Mouse (Mus musculus): Measurements from ENCODE around the gene Nfkbia. TPM values are rescaled to one million over a fixed set of nuclear protein-coding genes. Genes with fewer than 3 reads are reported as not detected.
A peak's percentile ranks its signal among the peaks of the same experiment; 100 is the strongest.

Gene Nfkbia
- total RNA-seq, 2 experiments from 2014 or later, result 28.1 to 42.5 TPM

DNA sequence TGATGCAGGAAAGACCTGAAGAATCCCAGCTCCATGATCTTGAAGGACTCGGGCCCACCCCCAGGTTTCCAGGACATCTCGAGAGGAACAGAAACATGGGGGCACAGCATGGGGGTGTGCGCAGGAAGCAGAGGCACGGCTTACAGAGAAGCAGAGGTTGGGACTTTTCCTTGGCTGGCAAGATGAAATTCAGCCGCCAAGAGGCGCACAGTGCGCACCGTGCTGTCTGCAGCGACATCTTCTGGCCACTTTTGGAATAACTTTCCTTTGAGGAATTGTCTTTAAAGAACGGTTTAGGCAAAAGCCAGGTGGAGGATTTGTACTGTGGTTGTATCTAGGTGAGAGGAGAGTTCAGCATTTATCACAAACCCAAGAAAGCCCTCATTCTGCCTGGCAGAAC is 6.6 kb upstream of the Nfkbia start:
- peak; percentile 66 to 90 for DNase-seq (ENCODE audit: low spot score in 2 of 2)
- peak; percentile 95 for TF ChIP-seq CTCF (conservative IDR thresholded peaks at IDR 0.05)
- Histone ChIP-seq H3K4me3 (no peak overlapping the region), H3K27ac (no peak overlapping the region)

DNA sequence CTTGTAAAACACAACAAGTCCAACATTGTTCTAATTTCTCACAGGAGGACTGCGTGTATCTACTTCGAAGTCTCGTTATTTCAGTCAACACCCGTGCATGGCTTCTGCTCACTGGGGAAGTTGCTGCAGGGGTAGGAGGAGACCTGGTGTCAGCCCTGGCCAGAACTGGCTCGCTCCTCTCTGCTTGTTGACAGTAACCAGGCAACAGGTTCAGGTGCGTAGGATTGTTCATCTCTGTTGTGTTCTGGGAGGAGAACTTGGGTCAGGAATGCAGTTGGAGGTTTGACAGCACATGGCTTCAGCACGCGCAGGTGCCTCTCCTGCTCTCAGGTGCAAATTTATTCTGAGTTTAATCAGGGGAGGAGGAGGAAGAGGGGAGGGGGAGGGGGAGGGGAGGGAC is 5.3 kb upstream of the Nfkbia start:
- no peak overlapping the region for H3K27ac ChIP-seq
- TF ChIP-seq CTCF (conservative IDR thresholded peaks at IDR 0.05), result no peak
- H3K4me3 ChIP-seq, result no peak overlapping the region
- DNase-seq (ENCODE audit: low spot score in 2 of 2), result no peak

DNA sequence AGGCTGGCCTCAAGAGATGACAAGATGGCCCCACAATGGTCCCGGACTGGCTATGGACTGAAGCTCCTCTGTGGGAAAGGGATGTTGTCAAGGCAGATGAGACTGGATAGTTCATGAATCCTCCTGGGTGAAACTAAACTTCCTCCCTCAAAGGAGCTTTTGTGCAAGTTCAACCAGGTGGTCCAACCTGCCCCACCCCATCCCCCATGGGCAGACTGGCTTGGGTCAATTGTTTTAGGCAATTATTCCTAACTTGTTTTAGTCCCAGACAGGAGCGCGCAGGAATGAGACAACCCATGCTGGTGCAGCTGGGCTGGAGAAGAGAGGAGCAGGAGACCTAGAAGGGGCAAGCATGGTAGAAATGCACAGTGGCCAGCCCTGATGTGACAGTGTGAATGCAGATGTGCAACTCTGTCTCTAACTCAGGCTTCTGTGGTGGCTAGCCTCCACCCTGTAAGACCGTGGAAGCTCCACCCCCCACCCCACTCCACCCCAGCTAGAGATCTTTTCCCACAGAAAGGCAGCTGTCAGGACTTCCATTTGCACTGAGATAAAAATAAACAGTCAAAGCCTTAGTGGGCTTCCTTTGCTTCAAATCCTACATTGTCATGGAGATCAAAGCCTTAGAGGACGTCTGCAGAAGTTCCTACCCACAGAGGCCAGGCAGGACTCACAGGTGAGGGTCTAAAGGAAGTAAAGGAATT is 3.6 kb upstream of the Nfkbia start:
- H3K4me3 ChIP-seq, result no peak overlapping the region
- TF ChIP-seq CTCF (conservative IDR thresholded peaks at IDR 0.05), result no peak
- peak overlapping the region; percentile 52; the same call in 1 of the 2 replicates for H3K27ac ChIP-seq
- no peak for DNase-seq (ENCODE audit: low spot score in 2 of 2)

DNA sequence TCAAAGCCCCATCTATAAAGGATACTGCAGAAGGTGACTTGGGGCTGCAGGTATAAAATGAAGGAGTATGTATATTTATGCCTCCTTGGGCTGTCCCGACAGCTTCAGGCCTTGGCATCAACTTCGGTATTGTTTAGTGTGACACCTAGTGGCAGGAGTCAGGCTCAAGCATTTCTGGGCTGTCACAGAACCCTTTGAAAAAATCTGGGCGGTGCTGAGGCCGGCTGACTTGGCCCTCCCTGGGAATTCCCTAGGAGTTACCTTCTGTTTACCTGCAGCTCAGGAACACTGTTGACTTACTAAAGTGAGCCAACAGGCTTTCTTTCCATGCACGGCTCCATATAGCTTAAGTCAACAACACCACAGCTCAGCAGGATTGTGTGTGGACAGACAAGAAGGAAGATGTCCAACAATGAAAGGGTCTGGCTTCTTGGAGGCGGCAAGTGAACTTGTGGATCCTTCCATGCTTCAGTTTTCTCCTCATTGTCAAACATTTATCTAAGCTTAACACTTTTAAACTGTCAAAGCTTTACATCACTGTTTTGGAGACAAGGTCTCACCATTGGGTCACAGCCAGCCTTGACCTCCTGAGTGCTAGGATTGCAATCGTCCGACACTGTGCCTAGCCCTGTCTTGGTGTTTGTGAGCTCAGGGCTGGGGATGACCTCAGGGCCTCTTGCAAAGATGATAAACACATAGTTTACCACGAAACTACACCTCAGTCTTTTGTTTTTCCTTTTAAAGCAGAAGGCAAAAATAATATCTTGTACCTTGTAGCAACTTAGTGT is 2.9 kb upstream of the Nfkbia start:
- peak; percentile 52 for DNase-seq (ENCODE audit: low spot score in 2 of 2)
- H3K4me3 ChIP-seq, result no peak overlapping the region
- TF ChIP-seq CTCF (conservative IDR thresholded peaks at IDR 0.05), result peak; percentile 90
- peak overlapping the region; percentile 52; the same call in 1 of the 2 replicates for H3K27ac ChIP-seq

DNA sequence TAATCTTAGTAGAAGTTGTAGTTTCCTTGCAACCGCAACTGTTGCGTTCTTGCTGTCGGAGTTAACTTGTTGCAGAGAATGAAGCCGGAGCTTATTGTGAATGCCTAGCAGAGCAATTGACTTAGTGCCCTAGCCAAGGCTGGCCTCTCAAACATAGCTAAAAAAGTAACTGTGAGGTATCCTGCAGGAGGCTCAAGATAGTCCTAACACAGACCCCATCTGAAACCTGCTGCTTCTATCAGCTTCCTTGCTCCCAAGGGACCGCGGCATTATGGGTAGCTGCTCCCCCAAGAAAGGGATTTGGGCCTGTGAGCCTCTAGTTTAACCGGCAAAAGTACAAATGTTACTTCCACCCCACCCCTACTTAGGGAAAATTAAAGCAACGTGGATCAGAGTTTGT is 934 bp upstream of the Nfkbia start:
- peak overlapping the region; percentile 100 for H3K27ac ChIP-seq
- H3K4me3 ChIP-seq, result peak overlapping the region; percentile 99
- TF ChIP-seq CTCF (conservative IDR thresholded peaks at IDR 0.05), result no peak
- DNase-seq (ENCODE audit: low spot score in 2 of 2), result no peak

DNA sequence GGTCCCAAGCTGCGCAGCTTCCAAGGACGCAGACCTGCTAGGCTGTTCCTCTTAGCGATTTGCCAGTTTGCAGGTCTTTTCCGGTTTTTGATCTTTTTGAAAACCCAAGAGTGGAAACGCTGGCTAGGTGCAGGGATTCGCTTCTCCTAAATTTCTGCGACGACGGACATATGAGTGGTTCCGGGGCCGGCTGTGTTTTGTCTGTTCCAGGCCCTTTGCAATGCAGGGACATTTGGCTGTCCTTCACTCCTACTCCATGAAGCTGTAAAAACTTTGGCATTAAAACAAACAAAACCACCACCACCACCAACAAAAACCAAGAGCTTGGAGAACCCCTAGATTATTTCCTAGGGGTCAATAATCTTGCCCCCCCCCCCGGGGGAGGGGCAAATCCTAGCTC is 494 bp upstream of the Nfkbia start:
- H3K4me3 ChIP-seq, result peak overlapping the region; percentile 99
- H3K27ac ChIP-seq, result peak overlapping the region; percentile 100
- DNase-seq (ENCODE audit: low spot score in 2 of 2), result no peak
- no peak for TF ChIP-seq CTCF (conservative IDR thresholded peaks at IDR 0.05)

DNA sequence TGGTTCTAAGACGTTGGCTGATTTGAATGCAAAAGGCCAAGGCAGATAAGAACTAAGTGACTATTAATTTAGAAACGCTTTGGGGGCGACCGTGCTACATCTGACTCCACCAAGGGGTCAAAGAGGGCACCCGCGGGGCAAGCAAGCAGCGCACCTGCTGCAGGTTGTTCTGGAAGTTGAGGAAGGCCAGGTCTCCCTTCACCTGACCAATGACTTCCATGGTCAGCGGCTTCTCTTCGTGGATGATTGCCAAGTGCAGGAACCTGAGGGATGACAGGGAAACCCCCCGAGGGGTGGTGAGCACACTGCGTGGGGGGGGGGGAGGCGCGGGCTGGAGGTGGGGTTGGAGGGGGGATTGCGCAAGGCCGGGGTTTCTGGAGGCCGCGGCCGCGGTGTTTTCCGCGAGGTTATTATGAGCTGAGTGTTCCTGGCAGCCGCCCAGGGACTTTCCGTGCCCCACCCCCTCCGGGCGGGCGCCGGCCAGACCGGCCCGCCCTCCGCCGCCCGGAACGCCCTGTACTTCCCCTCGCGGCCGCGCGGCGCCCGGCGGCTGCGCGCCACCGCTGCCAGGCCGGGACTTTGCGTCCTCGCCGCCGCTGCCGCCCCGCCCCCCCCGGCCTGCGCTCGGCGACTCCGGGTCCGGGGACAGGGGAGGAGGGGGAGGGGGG is 797 bp downstream of the Nfkbia start:
- 0 out of 2 replicates have a peak, but pooled peaks have one; percentile 11 for TF ChIP-seq CTCF (conservative IDR thresholded peaks at IDR 0.05)
- peak overlapping the region; percentile 99 for H3K4me3 ChIP-seq
- peak overlapping the region; percentile 100 for H3K27ac ChIP-seq
- peak; percentile 76 to 86 for DNase-seq (ENCODE audit: low spot score in 2 of 2)

DNA sequence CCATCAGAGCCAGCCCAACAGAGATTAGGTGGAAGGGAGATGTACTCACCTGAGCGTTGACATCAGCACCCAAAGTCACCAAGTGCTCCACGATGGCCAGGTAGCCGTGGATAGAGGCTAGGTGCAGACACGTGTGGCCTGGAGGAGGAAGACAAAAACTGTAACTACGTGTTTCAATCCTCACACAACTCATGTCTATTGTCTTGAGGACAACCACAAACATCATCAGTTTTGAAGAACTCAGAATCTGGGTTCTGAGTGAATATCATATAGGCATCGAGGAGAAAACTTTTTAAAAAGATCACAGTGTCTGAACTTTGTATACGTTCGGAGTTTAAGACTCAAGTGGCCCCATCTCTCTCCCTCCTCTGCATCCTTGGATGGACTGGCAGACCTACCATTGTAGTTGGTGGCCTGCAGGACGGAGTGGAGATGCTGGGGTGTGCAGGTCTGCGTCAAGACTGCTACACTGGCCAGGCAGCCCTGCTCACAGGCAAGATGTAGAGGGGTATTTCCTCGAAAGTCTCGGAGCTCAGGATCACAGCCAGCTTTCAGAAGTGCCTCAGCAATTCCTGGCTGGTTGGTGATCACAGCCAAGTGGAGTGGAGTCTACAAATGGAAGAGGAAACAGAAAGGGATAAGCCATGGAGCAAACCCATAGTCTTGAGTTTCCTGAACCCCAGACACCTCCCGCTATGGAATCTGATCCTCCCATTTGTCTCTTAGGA is 1.6 kb downstream of the Nfkbia start:
- Histone ChIP-seq H3K4me3 (peak overlapping the region; percentile 99), H3K27ac (peak overlapping the region; percentile 100)
- TF ChIP-seq CTCF (conservative IDR thresholded peaks at IDR 0.05), result no peak
- no peak for DNase-seq (ENCODE audit: low spot score in 2 of 2)

DNA sequence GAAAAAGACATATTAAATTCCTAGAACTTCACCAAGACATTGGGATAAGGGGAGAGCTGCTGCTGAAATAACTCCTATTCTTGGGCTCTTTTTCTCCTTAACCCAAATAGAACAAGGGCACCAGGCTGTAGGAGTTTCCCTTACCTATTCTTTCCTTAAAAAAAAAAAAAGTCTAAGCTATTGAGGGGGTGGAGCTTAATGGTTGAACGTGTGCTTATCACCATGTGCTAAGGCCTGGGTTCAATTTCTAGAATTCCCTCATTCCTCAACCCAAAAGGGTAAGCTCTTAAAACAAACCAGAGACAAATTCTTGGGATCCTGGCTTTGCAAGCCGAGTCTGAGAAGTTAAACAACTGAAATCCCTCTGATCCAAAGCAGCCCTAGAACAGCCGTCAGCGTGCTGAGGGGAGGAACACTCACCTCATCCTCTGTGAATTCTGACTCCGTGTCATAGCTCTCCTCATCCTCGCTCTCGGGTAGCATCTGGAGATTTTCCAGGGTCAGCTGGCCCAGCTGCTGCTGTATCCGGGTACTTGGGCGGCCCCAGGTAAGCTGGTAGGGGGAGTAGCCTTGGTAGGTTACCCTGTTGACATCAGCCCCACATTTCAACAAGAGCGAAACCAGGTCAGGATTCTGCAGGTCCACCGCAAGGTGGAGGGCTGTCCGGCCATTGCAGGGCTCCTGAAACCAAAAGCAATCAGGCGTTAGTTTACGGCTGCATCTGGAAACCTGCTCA is 2.3 kb downstream of the Nfkbia start:
- peak overlapping the region; percentile 100; the same call in 1 of the 2 replicates for H3K27ac ChIP-seq
- no peak for DNase-seq (ENCODE audit: low spot score in 2 of 2)
- peak overlapping the region; percentile 99 for H3K4me3 ChIP-seq
- no peak for TF ChIP-seq CTCF (conservative IDR thresholded peaks at IDR 0.05)

DNA sequence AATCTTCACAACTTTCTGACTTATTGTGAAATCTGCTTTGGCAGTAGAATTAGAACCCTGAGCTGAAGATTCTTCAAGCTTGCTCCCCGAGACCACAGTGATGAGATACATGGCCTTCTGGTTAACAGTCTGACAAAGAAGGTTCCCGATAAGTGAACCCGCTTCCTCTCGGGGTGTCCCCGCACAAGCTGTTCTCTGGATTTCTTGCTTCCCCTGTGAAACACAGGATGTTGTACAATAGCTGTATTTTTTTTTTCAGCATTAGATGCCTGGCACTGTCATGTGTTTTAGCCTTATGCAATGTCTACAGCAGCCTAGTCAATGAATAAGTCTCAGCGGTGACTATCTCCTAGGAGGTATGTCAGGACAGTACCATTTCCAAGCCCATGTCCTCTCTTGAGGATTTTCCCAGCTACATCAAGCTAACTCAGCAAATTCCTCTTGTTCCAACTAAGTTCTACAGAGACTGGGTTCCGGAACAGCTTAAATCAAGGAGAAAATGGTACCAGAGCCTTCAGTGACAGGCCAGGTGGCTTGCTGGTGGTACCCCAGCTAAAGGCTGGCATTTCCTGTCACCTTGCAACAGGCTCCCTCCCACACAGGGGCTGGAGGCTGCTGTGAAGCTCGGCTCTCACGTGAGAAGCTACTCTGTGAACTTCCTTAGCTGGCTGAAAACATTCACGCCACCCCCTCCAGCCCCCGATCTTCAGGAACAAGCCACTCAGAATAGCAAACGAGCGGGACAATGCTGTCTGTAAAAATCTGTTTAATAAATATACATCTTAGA is 3.6 kb downstream of the Nfkbia start:
- DNase-seq (ENCODE audit: low spot score in 2 of 2), result no peak
- no peak for TF ChIP-seq CTCF (conservative IDR thresholded peaks at IDR 0.05)
- peak overlapping the region; percentile 99; the same call in 1 of the 2 replicates for H3K4me3 ChIP-seq

More for the DNA sequence above, 3.6 kb downstream of the Nfkbia start:
- peak overlapping the region; percentile 37; the same call in 1 of the 2 replicates for H3K27ac ChIP-seq
